In genomic region chr9:50319506-50319905, GRCm38 (mm10) we compare ENCODE assay signal across 15 mouse cellular contexts. TPM values are rescaled to one million over a fixed set of nuclear protein-coding genes. Genes with fewer than 3 reads are reported as not detected.
DNase-seq lines count a peak whose midpoint lies in the region.
"Had no signal": no experiment of that assay in that cellular context is flagged by ENCODE, and none has a peak within 500 bp of the region (broad histone marks: within the 10 kb centered on the region; RNA-seq: fewer than 3 reads in every experiment).

No protein-coding gene starts in this region.

- DNase-seq in cerebellum, postnatal 10 days: peak; percentile 52 to 67
- DNase-seq in cerebellum, postnatal 4 days (ENCODE audit: low spot score in 2 of 2): no peak
- peak; percentile 63 for DNase-seq in heart, adult 11 months
- DNase-seq in heart, adult 8-10 months (ENCODE audit: low spot score): no peak
- peak; percentile 22 for DNase-seq in left cerebral cortex, postnatal 4 days
- no peak for DNase-seq in left cerebral cortex, postnatal 14 days (ENCODE audit: low spot score in 2 of 2)
- DNase-seq: adrenal gland, adult 8-10 months; adrenal gland, postnatal 14 days; adrenal gland, postnatal 36 days; B cell, adult 2 months; cerebellum, adult 11-12 months; cerebellum, adult 2 months; cerebellum, adult 9-11 months; cerebellum, postnatal 36 days; forebrain, postnatal 0 days had no signal

- intact Hi-C loops in left cerebral cortex, postnatal 4 days (cut with DNase I): no loop called here
- intact Hi-C loops in left cerebral cortex, postnatal 14 days (cut with DNase I): no loop called here

RNA-seq across cellular contexts. Expression of gene Rpl10-ps3, which starts 25.3 kb away (rescaled TPM):
- total RNA-seq in heart, adult 8-10 months (2022): 100 to 1,000 TPM; 421 to 573 (median 516) TPM
- total RNA-seq in left cerebral cortex, postnatal 4 days (2021): 100 to 1,000 TPM; 561 to 611 TPM
- 100 to 1,000 TPM; 327 to 341 TPM for total RNA-seq in left cerebral cortex, postnatal 14 days (2021)

Comparison
In these comparisons a context has a peak if more than half of its experiments do, and no peak if none do; other contexts are left out.
1. DNase-seq: peak in cerebellum, postnatal 10 days (2 of 2), heart, adult 11 months (single experiment) and left cerebral cortex, postnatal 4 days (single experiment); none in cerebellum, postnatal 4 days (0 of 2), heart, adult 8-10 months (single experiment) and left cerebral cortex, postnatal 14 days (0 of 2).